ENCODE assay signal across 8 mouse cellular contexts in the genomic region with DNA sequence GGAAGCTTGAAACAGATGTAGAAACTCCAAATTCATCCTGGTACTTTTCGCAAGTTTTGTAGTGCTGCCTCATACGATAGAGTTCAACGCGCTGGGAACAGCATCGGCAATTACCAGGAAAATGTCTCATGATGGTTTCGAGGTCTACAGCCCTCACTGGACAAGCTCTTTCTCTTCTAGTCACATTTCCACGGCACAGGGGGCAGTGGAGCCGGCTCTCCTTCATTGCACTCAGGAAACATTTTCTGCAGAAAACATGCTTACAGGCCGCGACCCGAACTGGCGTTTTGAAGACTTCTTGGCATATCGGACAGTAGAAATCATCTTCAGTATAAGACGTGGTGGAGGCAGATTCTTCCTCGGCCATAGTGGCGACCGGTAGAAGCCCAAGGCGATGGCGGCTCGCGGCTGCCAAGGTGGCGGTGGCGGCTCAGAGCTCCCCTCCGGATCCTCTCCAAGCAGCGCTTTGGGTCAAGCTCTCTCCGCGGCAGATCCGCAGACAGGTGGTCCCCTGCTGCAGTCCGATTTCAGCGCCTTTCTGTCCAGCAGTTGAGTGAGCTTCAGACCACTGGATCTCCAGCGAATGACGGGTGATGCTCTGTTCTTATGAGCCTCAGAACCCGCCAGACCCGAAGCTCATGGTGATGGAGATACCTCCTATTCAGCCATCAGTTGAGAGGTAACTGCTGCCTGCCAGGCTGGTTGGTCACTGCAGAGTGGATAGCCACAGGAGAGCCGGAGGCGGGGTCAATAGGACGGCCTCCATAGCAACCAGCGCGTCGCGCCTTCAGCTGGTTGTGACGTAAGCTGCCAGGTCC. TPM values are rescaled to one million over a fixed set of nuclear protein-coding genes. Genes with fewer than 3 reads are reported as not detected.
DNase-seq lines count a peak whose midpoint lies in the region; ATAC-seq and TF ChIP-seq lines count a peak whose summit lies in the region.

Rnf138rt1 (minus strand) TSS at position 713 of the 818 bp plus-strand sequence.

- H3K27ac ChIP-seq in ES-E14 (ENCODE audit: insufficient read depth, low read depth, low read length, poor library complexity, severe bottlenecking) = no peak within 1 kb of the TSS
- no peak within 1 kb of the TSS for H3K27ac ChIP-seq in embryonic facial prominence, embryonic 12.5 days
- H3K27ac ChIP-seq in midbrain, embryonic 11.5 days (ENCODE audit: low read depth, low read length) = no peak within 1 kb of the TSS
- no peak within 1 kb of the TSS for H3K27ac ChIP-seq in stomach, postnatal 0 days (replicated peaks)

- peak; percentile 90; the same call in 1 of the 2 replicates for ATAC-seq in embryonic facial prominence, embryonic 12.5 days (ENCODE audit: insufficient number of reproducible peaks, insufficient read depth, low FRiP score, low TSS enrichment)
- peak; percentile 68 to 74; a peak in 3 of 4 replicates for ATAC-seq in hematopoietic stem cell, adult 5-6 weeks (replicated peaks in 1 of 2; ENCODE audit: insufficient read depth in 1 of 2, low FRiP score in 2 of 2, low TSS enrichment in 1 of 2, low read depth in 1 of 2, poor library complexity in 2 of 2, severe bottlenecking in 2 of 2)
- ATAC-seq in midbrain, embryonic 11.5 days (ENCODE audit: low FRiP score) = peak; percentile 92
- ATAC-seq in stomach, postnatal 0 days (ENCODE audit: low FRiP score, low TSS enrichment) = peak; percentile 65
- ATAC-seq in activated CD4-positive, CD25-positive, alpha-beta regulatory T cell, adult 4 months = no peak

- H3K4me3 ChIP-seq in ES-E14 (ENCODE audit: insufficient read depth in 1 of 2, low read depth in 1 of 2, low read length in 2 of 2, poor library complexity in 1 of 2, severe bottlenecking in 1 of 2) = peak within 1 kb of the TSS; percentile 30 to 54; a peak in 3 of 4 replicates
- H3K4me3 ChIP-seq in embryonic facial prominence, embryonic 12.5 days = peak within 1 kb of the TSS; percentile 37
- peak within 1 kb of the TSS; percentile 32 for H3K4me3 ChIP-seq in midbrain, embryonic 11.5 days (ENCODE audit: low read depth, low read length)
- peak within 1 kb of the TSS; percentile 26 for H3K4me3 ChIP-seq in stomach, postnatal 0 days (ENCODE audit: low read depth, low read length)

- 0 out of 2 replicates have a peak within 1 kb of the TSS, but pooled peaks have one; percentile 11 for H3K9ac ChIP-seq in ES-E14 (ENCODE audit: insufficient read depth, low read depth, low read length, poor library complexity, severe bottlenecking)
- H3K9ac ChIP-seq in embryonic facial prominence, embryonic 12.5 days = no peak within 1 kb of the TSS
- H3K9ac ChIP-seq in midbrain, embryonic 11.5 days (ENCODE audit: low read length) = peak within 1 kb of the TSS; percentile 36; the same call in 1 of the 2 replicates
- no peak within 1 kb of the TSS for H3K9ac ChIP-seq in stomach, postnatal 0 days (ENCODE audit: low read length)

- peak within 1 kb of the TSS; percentile 60 for H3K4me2 ChIP-seq in embryonic facial prominence, embryonic 12.5 days (replicated peaks)
- peak within 1 kb of the TSS; percentile 59 for H3K4me2 ChIP-seq in midbrain, embryonic 11.5 days
- H3K4me2 ChIP-seq in stomach, postnatal 0 days (replicated peaks; ENCODE audit: low read depth) = peak within 1 kb of the TSS; percentile 57

- DNase-seq in ES-E14 (ENCODE audit: low read depth, low spot score) = peak; percentile 8
- DNase-seq in adrenal gland, postnatal 14 days = peak; percentile 65
- DNase-seq in left cerebral cortex, postnatal 10 days (ENCODE audit: extremely low spot score in 1 of 2, low spot score in 2 of 2) = peak; percentile 13 to 40
- peak; percentile 87 for DNase-seq in midbrain, embryonic 11.5 days (ENCODE audit: low spot score, missing footprints)
- DNase-seq in stomach, postnatal 0 days (ENCODE audit: low spot score) = peak; percentile 25

- H3K4me1 ChIP-seq in ES-E14 (ENCODE audit: control insufficient read depth in 2 of 2, insufficient read depth in 2 of 2, low read length in 2 of 2, poor library complexity in 1 of 2) = no peaks in the 10 kb centered on the region
- H3K4me1 ChIP-seq in embryonic facial prominence, embryonic 12.5 days = no peaks in the 10 kb centered on the region
- H3K4me1 ChIP-seq in midbrain, embryonic 11.5 days (ENCODE audit: control insufficient read depth, insufficient read depth, low read length) = no peaks in the 10 kb centered on the region
- H3K4me1 ChIP-seq in stomach, postnatal 0 days (replicated peaks; ENCODE audit: control insufficient read depth, insufficient read depth) = no peaks in the 10 kb centered on the region

- no peaks in the 10 kb centered on the region for H3K9me3 ChIP-seq in ES-E14 (ENCODE audit: control insufficient read depth, insufficient read depth, low read depth, low read length)
- no peaks in the 10 kb centered on the region for H3K9me3 ChIP-seq in embryonic facial prominence, embryonic 12.5 days
- no peaks in the 10 kb centered on the region for H3K9me3 ChIP-seq in midbrain, embryonic 11.5 days (ENCODE audit: control insufficient read depth, low read length)
- H3K9me3 ChIP-seq in stomach, postnatal 0 days (ENCODE audit: control insufficient read depth, low read length) = no peaks in the 10 kb centered on the region

- no peak for TF ChIP-seq EP300 in stomach, postnatal 0 days (optimal IDR thresholded peaks at IDR 0.05)

- in situ Hi-C loops in ES-E14 (cut with MboI; ENCODE audit: low sequenced_read_pairs in 2 of 2, unreplicated experiment in 2 of 2) = no loop called here

- TF ChIP-seq CTCF in stomach, postnatal 0 days (IDR thresholded peaks at IDR 0.05; ENCODE audit: low read depth) = no peak

- no peaks in the 10 kb centered on the region for H3K36me3 ChIP-seq in ES-E14 (ENCODE audit: control insufficient read depth, insufficient read depth, low read length, poor library complexity, severe bottlenecking)
- H3K36me3 ChIP-seq in embryonic facial prominence, embryonic 12.5 days = no peaks in the 10 kb centered on the region
- H3K36me3 ChIP-seq in midbrain, embryonic 11.5 days (ENCODE audit: control insufficient read depth, insufficient read depth, low read length) = no peaks in the 10 kb centered on the region
- H3K36me3 ChIP-seq in stomach, postnatal 0 days (ENCODE audit: control insufficient read depth, insufficient read depth, low read length) = no peaks in the 10 kb centered on the region

- 27% methylated on average over 42 of the region's 42 CpGs for WGBS in embryonic facial prominence, embryonic 12.5 days
- WGBS in midbrain, embryonic 11.5 days = 30% methylated on average over 42 of the region's 42 CpGs
- 26% methylated on average over 42 of the region's 42 CpGs for WGBS in stomach, postnatal 0 days

- H3K27me3 ChIP-seq in embryonic facial prominence, embryonic 12.5 days = peaks cover 29% of the 10 kb centered on the region
- H3K27me3 ChIP-seq in midbrain, embryonic 11.5 days (ENCODE audit: control insufficient read depth, insufficient read depth, low read length) = peaks cover 14% of the 10 kb centered on the region; the same call in 1 of the 2 replicates
- H3K27me3 ChIP-seq in stomach, postnatal 0 days (ENCODE audit: control insufficient read depth, insufficient read depth, low read length) = no peaks in the 10 kb centered on the region

- intact Hi-C loops in left cerebral cortex, postnatal 10 days (cut with DNase I) = no loop called here

TF ChIP-seq in ES-E14, 5 proteins besides CTCF, POLR2A, EP300 and RAD21:
- no peak for TF ChIP-seq ZC3H11A (IDR thresholded peaks at IDR 0.05; ENCODE audit: borderline replicate concordance, low read depth, low read length)
- TF ChIP-seq HCFC1 (IDR thresholded peaks at IDR 0.05; ENCODE audit: borderline replicate concordance, insufficient read depth, low read length) = no peak
- TF ChIP-seq CHD2 (IDR thresholded peaks at IDR 0.05; ENCODE audit: low read depth, low read length) = no peak
- no peak for TF ChIP-seq ZNF384 (IDR thresholded peaks at IDR 0.05; ENCODE audit: low read depth, low read length)
- no peak for TF ChIP-seq MAFK (IDR thresholded peaks at IDR 0.05; ENCODE audit: insufficient read depth, low read depth, low read length)
TF ChIP-seq in ES-E14: peak in this region for 0.

RNA-seq across cellular contexts. Expression of gene Rnf138rt1, which starts in this region (rescaled TPM):
- total RNA-seq in ES-E14 (2012; rRNA removed) = not detected in 2 replicates
- total RNA-seq in adrenal gland, postnatal 14 days (2021) = 0.85 and 0.94 TPM in 2 replicates
- 0.50 TPM in 1 of 2 replicates, not detected in the other for polyA plus RNA-seq in embryonic facial prominence, embryonic 12.5 days (2016; fragmentation: Nextera tagmentation; extraction: Ambion mirVana)
- not detected in 2 replicates for total RNA-seq in hematopoietic stem cell, adult 5-6 weeks (2017)
- total RNA-seq in left cerebral cortex, postnatal 10 days (2021) = 1 to 10 TPM in 1 of 2 experiments, under 1 TPM in 1; 0.79 to 1.1 TPM
- polyA plus RNA-seq in midbrain, embryonic 11.5 days (2014; fragmentation: Nextera tagmentation; extraction: Ambion mirVana) = 0.36 and 0.56 TPM in 2 replicates
- polyA plus RNA-seq in stomach, postnatal 0 days (2015; fragmentation: Nextera tagmentation; extraction: Ambion mirVana) = 0.25 and 0.53 TPM in 2 replicates
- polyA plus RNA-seq in activated CD4-positive, CD25-positive, alpha-beta regulatory T cell, adult 4 months (2017; shearing (Covaris generic)) = not detected

Comparison
In these comparisons a context has a peak if more than half of its experiments do, and no peak if none do; other contexts are left out.
1. Peak in DNase-seq, H3K4me3 ChIP-seq and H3K9ac ChIP-seq in ES-E14; RNA of the gene not detected or under 1 TPM.
2. Peak in DNase-seq in adrenal gland, postnatal 14 days; RNA of the gene not detected or under 1 TPM.
3. Peak in ATAC-seq, H3K4me3 ChIP-seq and H3K4me2 ChIP-seq in embryonic facial prominence, embryonic 12.5 days; RNA of the gene not detected or under 1 TPM.
4. Peak in ATAC-seq in hematopoietic stem cell, adult 5-6 weeks; RNA of the gene not detected or under 1 TPM.
5. Peak in DNase-seq, ATAC-seq, H3K4me3 ChIP-seq, H3K9ac ChIP-seq and H3K4me2 ChIP-seq in midbrain, embryonic 11.5 days; RNA of the gene not detected or under 1 TPM.
6. Peak in DNase-seq, ATAC-seq, H3K4me3 ChIP-seq and H3K4me2 ChIP-seq in stomach, postnatal 0 days; RNA of the gene not detected or under 1 TPM.
7. DNase-seq: peak in every context shown above with its lines; median percentile 87 in midbrain, embryonic 11.5 days; 65 in adrenal gland, postnatal 14 days; 26 in left cerebral cortex, postnatal 10 days; 25 in stomach, postnatal 0 days; 8 in ES-E14.